Mouse (Mus musculus) midbrain, embryonic 10.5 days (tissue): ENCODE measurements at regions not wholly inside any gene's neighbourhood (a gene's known extent, or its start where the extent isn't known, plus 50 kb on each side); places are given as distances from the start of the nearest gene placed in this dataset.
A peak's percentile ranks its signal among the peaks of the same experiment; 100 is the strongest.

ENCODE experiments used
- DNase-seq: peaks from one replicate; pipeline ENCODE4 v3.0.0-alpha.2; 2017; ENCODE audit warnings: low spot score
- H3K27ac ChIP-seq: fragments of 300-500 bp; sonication (generic); replicated peaks from 2 replicates; pipeline ENCODE4 v1.5.1; 2016; ENCODE audit warnings: mild to moderate bottlenecking
- H3K27me3 ChIP-seq: fragments of 300-500 bp; sonication (generic); 2 replicates; pipeline ENCODE4 v1.6.1; 2016; ENCODE audit warnings: low read depth, mild to moderate bottlenecking; ENCODE audit not compliant: poor library complexity, severe bottlenecking
- H3K36me3 ChIP-seq: fragments of 300-500 bp; sonication (generic); 2 replicates; pipeline ENCODE4 v1.6.1; 2016; ENCODE audit warnings: mild to moderate bottlenecking, moderate library complexity
- H3K4me1 ChIP-seq: fragments of 300-500 bp; sonication (generic); 2 replicates; pipeline ENCODE4 v1.6.1; 2016
- H3K4me3 ChIP-seq: fragments of 300-500 bp; sonication (generic); 2 replicates; pipeline ENCODE4 v1.5.1; 2016; ENCODE audit warnings: mild to moderate bottlenecking, moderate library complexity
- H3K9me3 ChIP-seq: fragments of 300-500 bp; sonication (generic); replicated peaks from 2 replicates; pipeline ENCODE4 v1.6.1; 2016; ENCODE audit warnings: mild to moderate bottlenecking
- WGBS: fragments of 180-500 bp; shearing (Covaris S2); methylation state at CpG from one replicate; pipeline ENCODE4 v1.1.7; 2016; 5-methylcytosine and 5-hydroxymethylcytosine counted together

- DNase-seq = peak; percentile 56
- H3K36me3 ChIP-seq = no peaks in the 10 kb centered on the region
- H3K4me1 ChIP-seq = no peaks in the 10 kb centered on the region
- H3K27ac ChIP-seq = no peak overlapping the region
- H3K4me3 ChIP-seq = no peak overlapping the region
- H3K9me3 ChIP-seq = no peaks in the 10 kb centered on the region
- 58% methylated on average over 4 of the region's 4 CpGs for WGBS
- H3K27me3 ChIP-seq = no peaks in the 10 kb centered on the region
Measured at GRCm38 (mm10) chr15:30029257-30029899, 143.0 kb upstream of the Ctnnd2 start.

DNA sequence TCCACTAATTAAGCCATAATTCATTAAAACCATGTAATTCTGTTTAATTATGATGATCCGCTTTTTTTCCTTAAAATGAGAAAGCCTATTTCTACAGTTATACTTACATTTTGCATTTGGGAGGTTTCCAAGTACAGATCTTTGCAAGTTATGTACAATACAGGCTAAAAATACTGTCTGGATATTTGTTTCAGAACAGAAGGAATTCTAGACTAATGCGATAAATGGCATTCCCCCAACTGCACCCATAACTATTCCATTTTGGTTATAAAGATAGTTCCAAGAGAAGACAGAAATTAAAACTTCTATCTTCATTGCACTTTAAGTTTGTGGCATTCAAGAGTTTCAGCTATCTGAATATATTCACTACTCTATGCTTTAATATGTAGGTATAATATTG is 137.0 kb upstream of the Ctnnd2 start:
- no peaks in the 10 kb centered on the region for H3K9me3 ChIP-seq
- no peaks in the 10 kb centered on the region for H3K27me3 ChIP-seq
- H3K27ac ChIP-seq = no peak overlapping the region
- no peaks in the 10 kb centered on the region for H3K4me1 ChIP-seq
- no peak overlapping the region for H3K4me3 ChIP-seq
- no peak for DNase-seq
- 91% methylated on average over 2 of the region's 2 CpGs for WGBS
- no peaks in the 10 kb centered on the region for H3K36me3 ChIP-seq

GRCm38 (mm10) chr15:30050851-30051250 is 121.5 kb upstream of the Ctnnd2 start:
- WGBS = 76% methylated on average over 5 of the region's 5 CpGs
- no peak for DNase-seq
- Histone ChIP-seq H3K4me1 (no peaks in the 10 kb centered on the region), H3K4me3 (no peak overlapping the region), H3K36me3 (no peaks in the 10 kb centered on the region), H3K9me3 (no peaks in the 10 kb centered on the region), H3K27me3 (no peaks in the 10 kb centered on the region), H3K27ac (no peak overlapping the region)

DNA sequence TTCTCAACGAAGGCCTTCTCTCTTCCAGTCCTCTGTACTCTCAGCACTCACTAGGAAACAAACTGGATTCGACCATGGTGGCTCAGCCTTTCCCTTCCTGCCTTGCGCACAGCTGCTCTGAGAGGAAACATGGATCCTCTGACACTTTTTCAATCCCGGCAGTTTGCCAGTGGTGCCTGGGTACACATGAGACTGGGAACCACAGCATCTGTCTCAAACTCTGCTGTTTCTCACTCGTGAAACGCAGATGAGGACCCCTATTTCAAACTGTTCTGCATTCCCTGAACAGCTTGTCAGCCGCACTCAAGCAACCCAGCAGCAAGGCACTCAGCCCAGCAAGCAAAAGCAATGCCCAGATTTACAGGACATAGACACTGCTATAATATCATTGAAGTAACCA is 112.6 kb upstream of the Ctnnd2 start:
- no peak for DNase-seq
- no peaks in the 10 kb centered on the region for H3K27me3 ChIP-seq
- WGBS = 84% methylated on average over 7 of the region's 7 CpGs

GRCm38 (mm10) chr15:30060505-30061342 is 111.7 kb upstream of the Ctnnd2 start:
- Histone ChIP-seq H3K36me3 (no peaks in the 10 kb centered on the region), H3K27me3 (no peaks in the 10 kb centered on the region), H3K4me3 (no peak overlapping the region), H3K27ac (no peak overlapping the region), H3K4me1 (no peaks in the 10 kb centered on the region), H3K9me3 (no peaks in the 10 kb centered on the region)
- WGBS = 81% methylated on average over 3 of the region's 3 CpGs
- DNase-seq = no peak

More for the DNA sequence above, 112.6 kb upstream of the Ctnnd2 start:
- Histone ChIP-seq H3K4me3 (no peak overlapping the region), H3K27ac (no peak overlapping the region), H3K9me3 (no peaks in the 10 kb centered on the region), H3K4me1 (no peaks in the 10 kb centered on the region), H3K36me3 (no peaks in the 10 kb centered on the region)

- no peaks in the 10 kb centered on the region for H3K36me3 ChIP-seq
- H3K4me1 ChIP-seq = no peaks in the 10 kb centered on the region
- 47% methylated on average over 2 of the region's 2 CpGs for WGBS
- H3K9me3 ChIP-seq = peaks cover 9% of the 10 kb centered on the region
- no peaks in the 10 kb centered on the region for H3K27me3 ChIP-seq
- no peak overlapping the region for H3K27ac ChIP-seq
- H3K4me3 ChIP-seq = no peak overlapping the region
- DNase-seq = no peak
Measured at GRCm38 (mm10) chr15:30071668-30072067, 100.7 kb upstream of the Ctnnd2 start.

- Histone ChIP-seq H3K4me3 (no peak overlapping the region), H3K27me3 (no peaks in the 10 kb centered on the region), H3K4me1 (no peaks in the 10 kb centered on the region), H3K9me3 (peaks cover 9% of the 10 kb centered on the region), H3K36me3 (no peaks in the 10 kb centered on the region), H3K27ac (no peak overlapping the region)
- no peak for DNase-seq
- 60% methylated on average over 1 of the region's 1 CpGs for whole genome bisulfite sequencing
Measured at GRCm38 (mm10) chr15:30072301-30072700, 100.1 kb upstream of the Ctnnd2 start.

DNA sequence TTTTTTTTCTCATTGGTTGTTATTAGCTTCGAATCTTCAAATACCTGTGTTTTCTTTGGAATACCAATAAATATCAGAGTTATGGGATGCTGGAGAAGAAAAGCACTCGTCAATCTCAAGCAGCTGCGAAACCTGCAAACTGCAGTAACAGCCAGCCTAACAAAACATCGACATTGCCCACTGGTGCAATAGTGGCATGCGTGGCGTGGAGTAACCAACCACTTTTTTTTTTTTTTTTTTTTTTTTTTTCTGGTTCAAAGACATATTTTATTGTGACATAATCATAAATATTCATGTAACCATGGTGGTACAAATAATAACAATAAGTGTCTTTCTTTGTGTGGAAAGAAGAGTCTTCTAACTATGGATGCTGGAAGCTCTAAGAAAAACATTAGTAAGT is 85.3 kb upstream of the Ctnnd2 start:
- Histone ChIP-seq H3K4me3 (no peak overlapping the region), H3K9me3 (no peaks in the 10 kb centered on the region; the same call in 1 of the 2 replicates), H3K4me1 (no peaks in the 10 kb centered on the region), H3K27ac (no peak overlapping the region), H3K27me3 (no peaks in the 10 kb centered on the region), H3K36me3 (no peaks in the 10 kb centered on the region)
- DNase-seq = no peak
- 97% methylated on average over 6 of the region's 6 CpGs for WGBS

DNA sequence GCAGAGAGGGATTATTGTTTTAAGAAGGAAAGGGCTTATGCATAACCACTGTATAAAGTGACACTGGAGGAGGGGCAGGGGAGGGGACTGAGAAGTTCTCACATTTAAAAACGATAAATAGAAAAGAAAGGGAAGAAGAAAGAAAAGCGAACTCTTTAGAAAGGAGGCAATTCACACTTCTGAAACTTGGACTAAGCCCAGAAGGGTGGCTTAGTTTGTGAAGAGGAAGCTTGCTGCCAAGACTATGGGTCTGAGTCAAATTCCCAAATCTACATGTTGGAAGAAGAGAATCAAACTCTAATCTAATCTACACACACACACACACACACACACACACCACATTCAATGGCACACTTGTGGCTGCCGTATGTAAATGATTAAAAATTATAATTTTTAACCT is 50.3 kb upstream of the Ctnnd2 start:
- Histone ChIP-seq H3K27me3 (no peaks in the 10 kb centered on the region), H3K4me3 (no peak overlapping the region), H3K27ac (no peak overlapping the region), H3K4me1 (no peaks in the 10 kb centered on the region), H3K9me3 (no peaks in the 10 kb centered on the region), H3K36me3 (no peaks in the 10 kb centered on the region)
- no peak for DNase-seq
- 87% methylated on average over 3 of the region's 3 CpGs for WGBS
